ENCODE assay signal across 23 mouse cellular contexts in the genomic region with DNA sequence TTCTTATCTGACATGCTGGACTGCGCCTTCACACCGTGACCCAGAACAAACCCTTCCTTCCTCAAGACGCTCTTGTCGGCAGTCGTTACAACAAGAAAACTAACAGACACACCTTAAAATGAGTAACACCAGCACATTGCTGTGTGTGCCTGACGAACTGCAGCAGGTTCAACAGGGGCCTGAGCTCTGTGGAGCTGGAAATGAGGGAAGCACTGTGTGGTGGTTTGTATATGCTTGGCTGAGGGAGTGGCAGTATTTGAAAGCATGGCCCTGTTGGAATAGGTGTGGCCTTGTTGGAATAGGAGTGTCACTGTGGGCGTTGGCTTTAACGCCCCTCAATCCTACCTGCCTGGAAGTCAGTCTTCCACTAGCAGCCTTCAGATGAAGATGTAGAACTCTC.
DNase-seq lines count a peak whose midpoint lies in the region; ATAC-seq lines count a peak whose summit lies in the region.
"Had no signal": no experiment of that assay in that cellular context is flagged by ENCODE, and none has a peak within 500 bp of the region (broad histone marks: within the 10 kb centered on the region; RNA-seq: fewer than 3 reads in every experiment).

No protein-coding gene starts in this region.

- DNase-seq in forebrain, embryonic 11.5 days (ENCODE audit: low spot score), result peak; percentile 37
- DNase-seq in forebrain, embryonic 14.5 days (ENCODE audit: low spot score), result no peak
- peak; percentile 11 for DNase-seq in ES-CJ7 (ENCODE audit: low read depth, low spot score)
- no peak for DNase-seq in left cerebral cortex, adult 8-10 months (ENCODE audit: low spot score in 2 of 2)
- no peak for DNase-seq in adrenal gland, postnatal 36 days
- no peak for DNase-seq in layer of hippocampus, postnatal 10 days (ENCODE audit: low spot score in 2 of 2)
- DNase-seq: adrenal gland, adult 8-10 months; adrenal gland, postnatal 25 days; cerebellum, adult 18-20 months; cerebellum, adult 9-10 months; cerebellum, postnatal 14 days; gastrocnemius, postnatal 36 days; heart, adult 11 months had no signal

- H3K27ac ChIP-seq in forebrain, embryonic 11.5 days (ENCODE audit: low read depth, low read length), result no peak overlapping the region
- H3K27ac ChIP-seq in forebrain, embryonic 14.5 days (ENCODE audit: low read depth, low read length), result no peak overlapping the region
- no peak overlapping the region for H3K27ac ChIP-seq in intestine, embryonic 15.5 days
- no peak overlapping the region for H3K27ac ChIP-seq in stomach, embryonic 16.5 days (ENCODE audit: low read length)
- H3K27ac ChIP-seq: forebrain, embryonic 10.5 days; forebrain, embryonic 15.5 days; hindbrain, embryonic 12.5 days; hindbrain, embryonic 15.5 days had no signal

- ATAC-seq in forebrain, embryonic 11.5 days (replicated peaks; ENCODE audit: low FRiP score), result no peak
- no peak for ATAC-seq in forebrain, embryonic 14.5 days
- peak; percentile 41; the same call in 1 of the 2 replicates for ATAC-seq in intestine, embryonic 15.5 days
- 0 out of 2 replicates have a peak, but pooled peaks have one; percentile 33 for ATAC-seq in stomach, embryonic 16.5 days (ENCODE audit: insufficient read depth, low FRiP score)
- ATAC-seq: activated CD4-positive, CD25-positive, alpha-beta regulatory T cell, adult 4 months; forebrain, embryonic 15.5 days; Patski had no signal

- no peaks in the 10 kb centered on the region for H3K27me3 ChIP-seq in forebrain, embryonic 11.5 days (ENCODE audit: control insufficient read depth, insufficient read depth, low read length)
- no peaks in the 10 kb centered on the region for H3K27me3 ChIP-seq in forebrain, embryonic 14.5 days (replicated peaks; ENCODE audit: control insufficient read depth, insufficient read depth, low read length)
- H3K27me3 ChIP-seq in intestine, embryonic 15.5 days (replicated peaks), result no peaks in the 10 kb centered on the region
- H3K27me3 ChIP-seq in stomach, embryonic 16.5 days (ENCODE audit: control insufficient read depth, insufficient read depth, low read length), result no peaks in the 10 kb centered on the region
- H3K27me3 ChIP-seq: forebrain, embryonic 15.5 days; hindbrain, embryonic 12.5 days; hindbrain, embryonic 15.5 days; Patski had no signal

- H3K9ac ChIP-seq in forebrain, embryonic 11.5 days (ENCODE audit: low read length), result no peak overlapping the region
- H3K9ac ChIP-seq in forebrain, embryonic 14.5 days (ENCODE audit: low read length), result no peak overlapping the region
- no peak overlapping the region for H3K9ac ChIP-seq in intestine, embryonic 15.5 days
- H3K9ac ChIP-seq in stomach, embryonic 16.5 days (ENCODE audit: low read length), result no peak overlapping the region
- H3K9ac ChIP-seq: forebrain, embryonic 15.5 days; hindbrain, embryonic 12.5 days; hindbrain, embryonic 15.5 days had no signal

- WGBS in forebrain, embryonic 11.5 days, result 93% methylated on average over 8 of the region's 8 CpGs
- WGBS in forebrain, embryonic 14.5 days, result 90% methylated on average over 8 of the region's 8 CpGs
- WGBS in intestine, embryonic 15.5 days, result 52% methylated on average over 8 of the region's 8 CpGs
- 59% methylated on average over 8 of the region's 8 CpGs for WGBS in stomach, embryonic 16.5 days

- H3K36me3 ChIP-seq in forebrain, embryonic 11.5 days (ENCODE audit: control insufficient read depth, insufficient read depth, low read length), result no peaks in the 10 kb centered on the region
- H3K36me3 ChIP-seq in forebrain, embryonic 14.5 days (ENCODE audit: control insufficient read depth, insufficient read depth, low read length), result no peaks in the 10 kb centered on the region
- no peaks in the 10 kb centered on the region for H3K36me3 ChIP-seq in intestine, embryonic 15.5 days
- H3K36me3 ChIP-seq in stomach, embryonic 16.5 days (ENCODE audit: control insufficient read depth, insufficient read depth, low read length), result no peaks in the 10 kb centered on the region
- H3K36me3 ChIP-seq: forebrain, embryonic 10.5 days; forebrain, embryonic 15.5 days; G1E; hindbrain, embryonic 12.5 days; hindbrain, embryonic 15.5 days had no signal

- no peaks in the 10 kb centered on the region for H3K4me1 ChIP-seq in forebrain, embryonic 11.5 days (replicated peaks; ENCODE audit: control insufficient read depth, insufficient read depth, low read length)
- no peaks in the 10 kb centered on the region for H3K4me1 ChIP-seq in forebrain, embryonic 14.5 days (ENCODE audit: control insufficient read depth, insufficient read depth, low read length)
- peaks cover 3% of the 10 kb centered on the region for H3K4me1 ChIP-seq in intestine, embryonic 15.5 days (replicated peaks)
- 0 out of 2 replicates have a peak, but pooled peaks cover 6% of the 10 kb centered on the region for H3K4me1 ChIP-seq in stomach, embryonic 16.5 days (ENCODE audit: control insufficient read depth, insufficient read depth, low read length)
- H3K4me1 ChIP-seq: forebrain, embryonic 15.5 days; hindbrain, embryonic 12.5 days; hindbrain, embryonic 15.5 days had no signal

- H3K4me3 ChIP-seq in forebrain, embryonic 11.5 days (ENCODE audit: low read depth, low read length), result no peak overlapping the region
- no peak overlapping the region for H3K4me3 ChIP-seq in forebrain, embryonic 14.5 days (ENCODE audit: low read depth, low read length)
- H3K4me3 ChIP-seq in intestine, embryonic 15.5 days (replicated peaks), result no peak overlapping the region
- H3K4me3 ChIP-seq in stomach, embryonic 16.5 days (replicated peaks; ENCODE audit: low read length), result no peak overlapping the region
- H3K4me3 ChIP-seq: forebrain, embryonic 10.5 days; forebrain, embryonic 15.5 days; hindbrain, embryonic 12.5 days; hindbrain, embryonic 15.5 days had no signal

- no peaks in the 10 kb centered on the region for H3K9me3 ChIP-seq in forebrain, embryonic 11.5 days (ENCODE audit: control insufficient read depth, low read length)
- no peaks in the 10 kb centered on the region for H3K9me3 ChIP-seq in forebrain, embryonic 14.5 days (replicated peaks; ENCODE audit: control insufficient read depth, low read length)
- no peaks in the 10 kb centered on the region for H3K9me3 ChIP-seq in intestine, embryonic 15.5 days
- H3K9me3 ChIP-seq in stomach, embryonic 16.5 days (replicated peaks; ENCODE audit: control insufficient read depth, low read length), result 0 out of 2 replicates have a peak, but pooled peaks cover 2% of the 10 kb centered on the region
- H3K9me3 ChIP-seq: forebrain, embryonic 15.5 days; hindbrain, embryonic 12.5 days; hindbrain, embryonic 15.5 days had no signal

- no peak overlapping the region for H3K4me2 ChIP-seq in forebrain, embryonic 11.5 days (ENCODE audit: low read depth, low read length, severe bottlenecking)
- H3K4me2 ChIP-seq in forebrain, embryonic 14.5 days (ENCODE audit: low read length), result no peak overlapping the region
- no peak overlapping the region for H3K4me2 ChIP-seq in intestine, embryonic 15.5 days (replicated peaks)
- H3K4me2 ChIP-seq in stomach, embryonic 16.5 days (ENCODE audit: low read depth, low read length), result no peak overlapping the region
- H3K4me2 ChIP-seq: forebrain, embryonic 15.5 days; heart, embryonic 11.5 days; hindbrain, embryonic 12.5 days; hindbrain, embryonic 15.5 days had no signal

Comparison
In these comparisons a context has a peak if more than half of its experiments do, and no peak if none do; other contexts are left out.
1. DNase-seq: peak in forebrain, embryonic 11.5 days (single experiment) and ES-CJ7 (single experiment); none in forebrain, embryonic 14.5 days (single experiment), left cerebral cortex, adult 8-10 months (0 of 2), adrenal gland, postnatal 36 days (0 of 2) and layer of hippocampus, postnatal 10 days (0 of 2).
2. ATAC-seq: peak in intestine, embryonic 15.5 days (single experiment) and stomach, embryonic 16.5 days (single experiment); none in forebrain, embryonic 11.5 days (single experiment) and forebrain, embryonic 14.5 days (single experiment).